Mouse (Mus musculus) embryonic facial prominence, embryonic 13.5 days (tissue): ENCODE results near the gene Fgfr2. TPM values are rescaled to one million over a fixed set of nuclear protein-coding genes. Genes with fewer than 3 reads are reported as not detected.

Experiments used
- ATAC-seq: fragments of 200-750 bp; cut with Nextera tagmentation; 2 replicates; pipeline ENCODE4 v1.8.0; 2017; ENCODE audit warnings: low read depth; ENCODE audit not compliant: insufficient number of reproducible peaks, insufficient read depth, low FRiP score, low TSS enrichment
- H3K27ac ChIP-seq: fragments of 300-500 bp; sonication (generic); 2 replicates; pipeline ENCODE4 v1.5.1; 2015; ENCODE audit warnings: moderate library complexity, mild to moderate bottlenecking, inconsistent platforms
- H3K27me3 ChIP-seq: fragments of 300-500 bp; sonication (generic); 2 replicates; pipeline ENCODE4 v1.6.1; 2015; ENCODE audit warnings: mild to moderate bottlenecking, inconsistent platforms
- H3K36me3 ChIP-seq: fragments of 300-500 bp; sonication (generic); 2 replicates; pipeline ENCODE4 v1.6.1; 2015; ENCODE audit warnings: mild to moderate bottlenecking, inconsistent platforms
- H3K4me1 ChIP-seq: fragments of 300-500 bp; sonication (generic); 2 replicates; pipeline ENCODE4 v1.6.1; 2015; ENCODE audit warnings: inconsistent platforms
- H3K4me2 ChIP-seq: fragments of 300-500 bp; sonication (generic); 2 replicates; pipeline ENCODE4 v1.6.1; 2015; ENCODE audit warnings: moderate library complexity, mild to moderate bottlenecking, inconsistent platforms
- H3K4me3 ChIP-seq: fragments of 300-500 bp; sonication (generic); 2 replicates; pipeline ENCODE4 v1.5.1; 2015; ENCODE audit warnings: mild to moderate bottlenecking, inconsistent platforms
- H3K9ac ChIP-seq: fragments of 300-500 bp; sonication (generic); 2 replicates; pipeline ENCODE4 v1.6.1; 2015; ENCODE audit warnings: mild to moderate bottlenecking, inconsistent platforms
- H3K9me3 ChIP-seq: fragments of 300-500 bp; sonication (generic); 2 replicates; pipeline ENCODE4 v1.6.1; 2016; ENCODE audit warnings: inconsistent platforms
- WGBS: fragments of 180-500 bp; shearing (Covaris S2); methylation state at CpG from one replicate; pipeline ENCODE4 v1.1.7; 2015; ENCODE audit warnings: mixed read lengths; 5-methylcytosine and 5-hydroxymethylcytosine counted together
- polyA plus RNA-seq: library from polyadenylated mRNA; unstranded; fragments of >200 nt; fragmentation: Nextera tagmentation; extraction: Ambion mirVana; gene quantifications from 2 replicates; pipeline ENCODE4 v1.2.1, GENCODE M21; 2015

The Fgfr2 gene
- polyA plus RNA-seq, 1 experiment from 2014 or later, result 174 TPM

- Histone ChIP-seq H3K4me2 (peak overlapping the region; percentile 31), H3K27ac (peak overlapping the region; percentile 72), H3K9me3 (no peaks in the 10 kb centered on the region), H3K4me3 (no peak overlapping the region), H3K4me1 (peaks cover 37% of the 10 kb centered on the region), H3K9ac (no peak overlapping the region), H3K36me3 (peaks cover 23% of the 10 kb centered on the region), H3K27me3 (no peaks in the 10 kb centered on the region)
- WGBS, result 63% methylated on average over 8 of the region's 8 CpGs
- ATAC-seq, result no peak
These were observed 551.7 kb downstream of the Fgfr2 start for GRCm38 (mm10) chr7:132571481-132571880.

- H3K36me3 ChIP-seq, result peaks cover 26% of the 10 kb centered on the region
- no peaks in the 10 kb centered on the region for H3K27me3 ChIP-seq
- H3K9me3 ChIP-seq, result no peaks in the 10 kb centered on the region
- H3K4me2 ChIP-seq, result no peak overlapping the region
- no peak overlapping the region for H3K27ac ChIP-seq
- ATAC-seq, result no peak
- WGBS, result 81% methylated on average over 5 of the region's 5 CpGs
- no peak overlapping the region for H3K4me3 ChIP-seq
- no peak overlapping the region for H3K9ac ChIP-seq
- H3K4me1 ChIP-seq, result peaks cover 31% of the 10 kb centered on the region
These were observed 553.1 kb downstream of the Fgfr2 start for GRCm38 (mm10) chr7:132570071-132570470.

- Histone ChIP-seq H3K4me1 (peaks cover 28% of the 10 kb centered on the region), H3K36me3 (peaks cover 38% of the 10 kb centered on the region), H3K27me3 (no peaks in the 10 kb centered on the region), H3K27ac (no peak overlapping the region), H3K9me3 (no peaks in the 10 kb centered on the region), H3K9ac (no peak overlapping the region), H3K4me2 (no peak overlapping the region), H3K4me3 (no peak overlapping the region)
- ATAC-seq, result no peak
- WGBS, result 90% methylated on average over 6 of the region's 6 CpGs
These were observed 554.3 kb downstream of the Fgfr2 start for GRCm38 (mm10) chr7:132568817-132569216.

GRCm38 (mm10) chr7:132565831-132566230, 557.3 kb downstream of the Fgfr2 start:
- Histone ChIP-seq H3K27ac (no peak overlapping the region), H3K9me3 (no peaks in the 10 kb centered on the region), H3K4me1 (peaks cover 6% of the 10 kb centered on the region; the same call in 1 of the 2 replicates), H3K4me3 (no peak overlapping the region), H3K27me3 (no peaks in the 10 kb centered on the region), H3K4me2 (no peak overlapping the region), H3K36me3 (peaks cover 67% of the 10 kb centered on the region), H3K9ac (no peak overlapping the region)
- no peak for ATAC-seq
- 67% methylated on average over 1 of the region's 1 CpGs for WGBS

GRCm38 (mm10) chr7:132559138-132559766, 563.9 kb downstream of the Fgfr2 start:
- no peak overlapping the region for H3K4me2 ChIP-seq
- peak overlapping the region; percentile 62; the same call in 1 of the 2 replicates for H3K27ac ChIP-seq
- peaks cover 74% of the 10 kb centered on the region for H3K36me3 ChIP-seq
- no peak overlapping the region for H3K9ac ChIP-seq
- H3K4me3 ChIP-seq, result no peak overlapping the region
- H3K27me3 ChIP-seq, result no peaks in the 10 kb centered on the region
- ATAC-seq, result no peak
- H3K4me1 ChIP-seq, result peaks cover 11% of the 10 kb centered on the region; the same call in 1 of the 2 replicates
- WGBS, result 61% methylated on average over 3 of the region's 3 CpGs
- no peaks in the 10 kb centered on the region for H3K9me3 ChIP-seq

GRCm38 (mm10) chr7:132558141-132558736, 564.9 kb downstream of the Fgfr2 start:
- Histone ChIP-seq H3K9ac (no peak overlapping the region), H3K4me1 (peaks cover 11% of the 10 kb centered on the region; the same call in 1 of the 2 replicates), H3K9me3 (no peaks in the 10 kb centered on the region), H3K4me3 (no peak overlapping the region), H3K27me3 (no peaks in the 10 kb centered on the region), H3K36me3 (peaks cover 64% of the 10 kb centered on the region), H3K4me2 (no peak overlapping the region), H3K27ac (no peak overlapping the region)
- 83% methylated on average over 7 of the region's 7 CpGs for WGBS
- no peak for ATAC-seq

GRCm38 (mm10) chr7:132556575-132556974, 566.6 kb downstream of the Fgfr2 start:
- ATAC-seq, result no peak
- Histone ChIP-seq H3K27me3 (no peaks in the 10 kb centered on the region), H3K9ac (no peak overlapping the region), H3K27ac (no peak overlapping the region), H3K36me3 (peaks cover 48% of the 10 kb centered on the region), H3K4me2 (no peak overlapping the region), H3K4me3 (no peak overlapping the region), H3K9me3 (no peaks in the 10 kb centered on the region), H3K4me1 (peaks cover 11% of the 10 kb centered on the region; the same call in 1 of the 2 replicates)
- WGBS, result 79% methylated on average over 5 of the region's 5 CpGs

GRCm38 (mm10) chr7:132555911-132556310, 567.2 kb downstream of the Fgfr2 start:
- Histone ChIP-seq H3K9me3 (no peaks in the 10 kb centered on the region), H3K4me3 (no peak overlapping the region), H3K9ac (no peak overlapping the region), H3K27ac (no peak overlapping the region), H3K4me2 (no peak overlapping the region), H3K27me3 (no peaks in the 10 kb centered on the region), H3K4me1 (peaks cover 16% of the 10 kb centered on the region; the same call in 1 of the 2 replicates), H3K36me3 (peaks cover 42% of the 10 kb centered on the region)
- ATAC-seq, result no peak
- WGBS, result 31% methylated on average over 4 of the region's 4 CpGs

GRCm38 (mm10) chr7:132554091-132554490, 569.1 kb downstream of the Fgfr2 start:
- H3K4me2 ChIP-seq, result no peak overlapping the region
- no peaks in the 10 kb centered on the region for H3K27me3 ChIP-seq
- ATAC-seq, result no peak
- H3K9me3 ChIP-seq, result no peaks in the 10 kb centered on the region
- H3K27ac ChIP-seq, result no peak overlapping the region
- peaks cover 15% of the 10 kb centered on the region; the same call in 1 of the 2 replicates for H3K4me1 ChIP-seq
- H3K36me3 ChIP-seq, result peaks cover 24% of the 10 kb centered on the region
- 63% methylated on average over 2 of the region's 2 CpGs for WGBS
- no peak overlapping the region for H3K9ac ChIP-seq
- no peak overlapping the region for H3K4me3 ChIP-seq

- peak overlapping the region; percentile 53 for H3K4me3 ChIP-seq
- peak overlapping the region; percentile 64; the same call in 1 of the 2 replicates for H3K27ac ChIP-seq
- H3K9ac ChIP-seq, result peak overlapping the region; percentile 71
- WGBS, result 1% methylated on average over 27 of the region's 27 CpGs
- H3K4me1 ChIP-seq, result peaks cover 5% of the 10 kb centered on the region; the same call in 1 of the 2 replicates
- peaks cover 3% of the 10 kb centered on the region; the same call in 1 of the 2 replicates for H3K27me3 ChIP-seq
- peaks cover 2% of the 10 kb centered on the region for H3K36me3 ChIP-seq
- no peaks in the 10 kb centered on the region for H3K9me3 ChIP-seq
- peak; percentile 92 for ATAC-seq
- H3K4me2 ChIP-seq, result peak overlapping the region; percentile 86
These were observed 571.6 kb downstream of the Fgfr2 start for GRCm38 (mm10) chr7:132551351-132552126.

GRCm38 (mm10) chr7:132547126-132547525, 576.0 kb downstream of the Fgfr2 start:
- H3K27me3 ChIP-seq, result peaks cover 7% of the 10 kb centered on the region
- ATAC-seq, result no peak
- no peak overlapping the region for H3K9ac ChIP-seq
- peaks cover 5% of the 10 kb centered on the region; the same call in 1 of the 2 replicates for H3K4me1 ChIP-seq
- H3K36me3 ChIP-seq, result no peaks in the 10 kb centered on the region
- no peak overlapping the region for H3K4me3 ChIP-seq
- H3K9me3 ChIP-seq, result no peaks in the 10 kb centered on the region
- no peak overlapping the region for H3K27ac ChIP-seq
- H3K4me2 ChIP-seq, result no peak overlapping the region
- 66% methylated on average over 3 of the region's 3 CpGs for WGBS
